Comparison of ENCODE assay signal across 36 mouse cellular contexts in genomic region chr16:65526695-65527094, GRCm38 (mm10). TPM values are rescaled to one million over a fixed set of nuclear protein-coding genes. Genes with fewer than 3 reads are reported as not detected.
"Had no signal": no experiment of that assay in that cellular context is flagged by ENCODE, and none has a peak within 500 bp of the region (broad histone marks: within the 10 kb centered on the region; RNA-seq: fewer than 3 reads in every experiment).

No protein-coding gene starts in this region.

- H3K36me3 ChIP-seq: embryonic facial prominence, embryonic 10.5 days; embryonic facial prominence, embryonic 12.5 days; embryonic facial prominence, embryonic 13.5 days; embryonic facial prominence, embryonic 15.5 days; forebrain, embryonic 10.5 days; forebrain, embryonic 12.5 days; forebrain, embryonic 15.5 days; heart, embryonic 10.5 days had no signal

- H3K27me3 ChIP-seq: embryonic facial prominence, embryonic 12.5 days; embryonic facial prominence, embryonic 13.5 days; embryonic facial prominence, embryonic 15.5 days; forebrain, embryonic 12.5 days; forebrain, embryonic 13.5 days; forebrain, embryonic 15.5 days had no signal

- H3K9me3 ChIP-seq: embryonic facial prominence, embryonic 10.5 days; embryonic facial prominence, embryonic 12.5 days; embryonic facial prominence, embryonic 13.5 days; embryonic facial prominence, embryonic 15.5 days; forebrain, embryonic 10.5 days; forebrain, embryonic 12.5 days; forebrain, embryonic 13.5 days; forebrain, embryonic 15.5 days; heart, embryonic 10.5 days had no signal

- H3K9ac ChIP-seq: embryonic facial prominence, embryonic 12.5 days; embryonic facial prominence, embryonic 13.5 days; embryonic facial prominence, embryonic 15.5 days; forebrain, embryonic 12.5 days; forebrain, embryonic 13.5 days; forebrain, embryonic 15.5 days; forebrain, postnatal 0 days had no signal

- H3K4me3 ChIP-seq: embryonic facial prominence, embryonic 10.5 days; embryonic facial prominence, embryonic 12.5 days; embryonic facial prominence, embryonic 13.5 days; embryonic facial prominence, embryonic 15.5 days; erythroblast, embryonic 14.5 days; forebrain, embryonic 10.5 days; forebrain, embryonic 12.5 days; forebrain, embryonic 13.5 days; forebrain, embryonic 15.5 days; gastrocnemius, adult 2 months; heart, adult 2 months; heart, embryonic 10.5 days had no signal

- ATAC-seq: forebrain, embryonic 13.5 days; forebrain, embryonic 14.5 days; forebrain, embryonic 15.5 days; forebrain, embryonic 16.5 days; forebrain, postnatal 0 days had no signal

- DNase-seq: cerebellum, adult 9-11 months; cerebellum, postnatal 10 days; cerebellum, postnatal 14 days; cerebellum, postnatal 25 days; cerebellum, postnatal 36 days; embryo, embryonic 11 days; forebrain, postnatal 0 days; gastrocnemius, adult 2 months; gastrocnemius, postnatal 10 days; gastrocnemius, postnatal 14 days; gastrocnemius, postnatal 25 days; gastrocnemius, postnatal 36 days; heart, adult 11 months; heart, adult 18-20 months; heart, adult 2 months had no signal

- H3K4me1 ChIP-seq: embryonic facial prominence, embryonic 15.5 days; heart, embryonic 10.5 days had no signal

- H3K27ac ChIP-seq: embryonic facial prominence, embryonic 10.5 days; embryonic facial prominence, embryonic 12.5 days; embryonic facial prominence, embryonic 13.5 days; embryonic facial prominence, embryonic 15.5 days; forebrain, embryonic 10.5 days; forebrain, embryonic 12.5 days; forebrain, embryonic 13.5 days; forebrain, embryonic 15.5 days; gastrocnemius, adult 2 months; heart, adult 2 months; heart, embryonic 10.5 days had no signal

- H3K4me2 ChIP-seq: embryonic facial prominence, embryonic 12.5 days; embryonic facial prominence, embryonic 13.5 days; embryonic facial prominence, embryonic 15.5 days; forebrain, embryonic 12.5 days; forebrain, embryonic 13.5 days; forebrain, embryonic 15.5 days had no signal

RNA-seq across cellular contexts. Expression of gene Pou1f1, which starts 6.4 kb away (rescaled TPM):
- total RNA-seq: forebrain, postnatal 0 days; gastrocnemius, adult 18-20 months; gastrocnemius, adult 2 months; gastrocnemius, adult 8-10 months; gastrocnemius, postnatal 10 days; gastrocnemius, postnatal 14 days; gastrocnemius, postnatal 25 days; gastrocnemius, postnatal 36 days; gastrocnemius, postnatal 4 days; granulocyte monocyte progenitor cell, adult 5-6 weeks; heart, adult 18-20 months; heart, adult 2 months; heart, adult 8-10 months had no signal
- polyA plus RNA-seq: cortical plate, adult 2 months; embryonic facial prominence, embryonic 10.5 days; embryonic facial prominence, embryonic 11.5 days; embryonic facial prominence, embryonic 13.5 days; embryonic facial prominence, embryonic 15.5 days; erythroblast, embryonic 14.5 days; forebrain, embryonic 10.5 days; forebrain, embryonic 11.5 days; forebrain, embryonic 12.5 days; forebrain, embryonic 13.5 days; forebrain, embryonic 14.5 days; forebrain, embryonic 15.5 days; forebrain, embryonic 16.5 days; forebrain, postnatal 0 days; gonadal fat pad, adult 2 months; heart, adult 2 months; heart, embryonic 10.5 days had no signal
